Mouse (Mus musculus) left cerebral cortex, adult 2 months (tissue): Measurements from ENCODE around the gene Tmeff1. TPM values are rescaled to one million over a fixed set of nuclear protein-coding genes. Genes with fewer than 3 reads are reported as not detected.
A peak's percentile ranks its signal among the peaks of the same experiment; 100 is the strongest.
"Not testable (repeated sequence)": the region's sequence is repeated elsewhere in the genome, so short reads cannot be mapped to it uniquely, and the experiment has no call there.

Source experiments
- DNase-seq, 2 experiments: peaks; one replicate each; pipeline ENCODE4 v3.0.0; 2021 to 2022; ENCODE audit warnings: low spot score in 2 of 2, mixed read lengths in 1 of 2; ENCODE audit errors: extremely low spot score in 1 of 2
- H3K27ac ChIP-seq: fragments of 200-600 bp; 2 replicates; pipeline ENCODE4 v1.8.1; 2022
- H3K4me3 ChIP-seq: fragments of 200-600 bp; 2 replicates; pipeline ENCODE4 v1.8.1; 2022
- CTCF ChIP-seq: fragments of 200-600 bp; IDR thresholded peaks from 2 replicates; pipeline ENCODE4 v1.8.1; 2022; ENCODE audit warnings: antibody characterized with exemption, mild to moderate bottlenecking, moderate library complexity
- intact Hi-C: fragments of 180-260 bp; cut with DNase I; formaldehyde crosslinking; loops from one replicate; pipeline ENCODE4 v1.15.1; 2025
- total RNA-seq, 2 experiments: library from RNA; stranded (reverse); gene quantifications; 2 replicates each; pipeline ENCODE4 v1.2.3; 2021

The Tmeff1 gene
- total RNA-seq, 2 experiments from 2014 or later: 113 to 119 TPM

- Histone ChIP-seq H3K27ac (no peak overlapping the region), H3K4me3 (no peak overlapping the region)
- no peak for DNase-seq
- no peak for TF ChIP-seq CTCF
- intact Hi-C loops: no loop called here
Observed at GRCm38 (mm10) chr4:48664021-48664420, 79.0 kb downstream of the Tmeff1 start.

DNA sequence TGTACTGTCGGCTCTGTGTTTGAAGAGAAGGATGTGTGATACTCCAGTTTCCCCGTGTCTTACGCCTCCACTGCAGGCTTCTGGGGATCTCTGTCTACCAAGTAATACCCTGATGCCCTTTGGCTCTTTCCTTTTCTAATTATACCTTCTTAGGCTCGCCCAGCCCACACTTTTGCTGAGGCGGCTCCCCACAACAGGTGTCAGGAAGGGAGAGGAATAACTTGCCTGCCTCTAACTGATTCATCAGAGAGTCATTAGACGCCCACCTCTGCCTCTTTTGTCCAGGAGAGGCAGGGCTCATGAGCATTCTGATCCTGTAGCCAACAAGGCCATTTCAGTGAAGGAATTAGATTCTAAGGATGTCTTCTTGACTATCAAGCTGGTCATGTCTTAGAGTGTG, 82.3 kb downstream of the Tmeff1 start:
- intact Hi-C loops: no loop called here
- DNase-seq: no peak
- no peak overlapping the region for H3K27ac ChIP-seq
- no peak overlapping the region for H3K4me3 ChIP-seq
- no peak for TF ChIP-seq CTCF

DNA sequence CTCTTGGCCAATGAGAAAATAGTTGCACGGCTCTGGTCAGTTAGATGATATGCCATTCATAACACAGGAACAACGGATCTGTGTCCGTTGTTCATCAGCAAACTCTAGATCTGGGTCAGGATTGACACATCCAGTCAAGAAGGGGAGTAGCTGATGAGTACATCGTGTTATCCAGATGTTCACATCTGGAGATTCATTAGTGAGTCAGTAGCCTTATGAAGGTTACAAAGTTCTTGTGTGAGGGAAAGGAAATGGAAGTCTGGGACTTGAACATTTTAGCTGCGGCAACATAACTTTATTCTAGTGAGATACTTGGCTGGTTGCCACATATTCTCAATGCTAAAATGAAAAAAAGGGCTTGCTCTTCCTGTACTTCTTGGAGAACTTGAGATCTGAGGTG, 87.9 kb downstream of the Tmeff1 start:
- no peak for TF ChIP-seq CTCF
- Histone ChIP-seq H3K27ac (no peak overlapping the region), H3K4me3 (no peak overlapping the region)
- no peak for DNase-seq
- intact Hi-C loops: no loop called here

DNA sequence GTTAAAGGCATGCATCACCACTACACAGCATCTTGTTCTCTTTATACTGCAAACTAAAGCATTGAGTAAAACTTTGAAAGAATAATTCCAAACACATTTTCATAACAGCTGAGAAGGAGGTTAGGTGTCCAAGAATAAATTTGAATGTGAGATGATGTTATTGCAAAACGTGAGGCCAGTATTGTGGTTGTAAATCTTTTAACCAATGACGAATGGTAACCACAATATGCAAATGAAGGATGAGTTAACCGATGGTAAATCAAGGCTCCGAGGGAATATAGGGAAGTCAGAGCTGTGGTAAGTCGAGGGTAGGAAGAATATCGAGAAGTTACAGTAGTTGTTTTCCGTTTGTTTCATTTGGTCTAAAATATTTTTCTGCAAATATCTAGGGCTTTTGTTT, 89.4 kb downstream of the Tmeff1 start:
- TF ChIP-seq CTCF: no peak
- no peak overlapping the region for H3K4me3 ChIP-seq
- H3K27ac ChIP-seq: no peak overlapping the region
- intact Hi-C loops: no loop called here
- no peak for DNase-seq

GRCm38 (mm10) chr4:48676570-48677185, 91.7 kb downstream of the Tmeff1 start:
- intact Hi-C loops: no loop called here
- no peak for TF ChIP-seq CTCF
- H3K27ac ChIP-seq: no peak overlapping the region
- no peak overlapping the region for H3K4me3 ChIP-seq
- no peak for DNase-seq

DNA sequence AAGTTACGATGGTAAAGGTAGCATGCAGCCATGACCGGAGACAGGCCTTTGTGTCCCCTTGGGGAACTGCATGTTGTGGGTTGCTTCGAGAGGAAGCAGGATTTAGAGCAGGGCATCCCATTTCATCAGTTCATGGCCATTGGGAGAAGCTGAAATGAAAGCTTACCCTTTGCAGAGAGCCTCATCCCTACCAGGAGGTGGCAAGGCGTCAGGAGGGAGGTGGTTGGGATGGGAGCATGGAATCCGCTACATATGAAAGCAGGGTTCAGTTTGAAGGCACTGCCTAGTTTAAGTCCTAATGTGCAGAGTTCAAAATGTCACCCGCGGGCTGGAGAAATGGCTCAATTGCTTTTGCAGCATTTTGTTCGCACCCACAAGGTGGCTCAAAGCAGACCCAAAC, 92.3 kb downstream of the Tmeff1 start:
- no peak overlapping the region for H3K27ac ChIP-seq
- no peak for DNase-seq
- no peak overlapping the region for H3K4me3 ChIP-seq
- intact Hi-C loops: no loop called here
- no peak for TF ChIP-seq CTCF

DNA sequence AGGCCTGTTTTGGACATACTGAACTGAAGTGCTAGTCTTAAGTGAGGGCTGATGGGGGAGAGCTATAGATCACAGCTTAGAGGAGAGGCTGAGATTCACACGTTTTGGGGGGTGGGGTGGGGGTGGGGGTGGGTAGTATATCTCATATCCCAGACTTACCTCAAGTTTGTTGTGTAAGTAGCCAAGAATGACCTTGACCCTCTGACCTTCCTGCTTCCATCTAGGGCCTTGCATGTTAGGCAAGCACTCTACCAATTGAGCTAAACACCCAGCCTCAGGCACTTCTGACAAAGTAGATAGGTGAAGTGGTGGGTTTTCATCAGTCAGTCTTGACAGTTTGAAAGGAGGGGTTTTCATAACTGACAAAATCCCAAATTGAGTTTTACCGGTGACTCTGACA, 92.8 kb downstream of the Tmeff1 start:
- Histone ChIP-seq H3K4me3 (no peak overlapping the region), H3K27ac (no peak overlapping the region)
- TF ChIP-seq CTCF: no peak
- no peak for DNase-seq
- intact Hi-C loops: no loop called here

DNA sequence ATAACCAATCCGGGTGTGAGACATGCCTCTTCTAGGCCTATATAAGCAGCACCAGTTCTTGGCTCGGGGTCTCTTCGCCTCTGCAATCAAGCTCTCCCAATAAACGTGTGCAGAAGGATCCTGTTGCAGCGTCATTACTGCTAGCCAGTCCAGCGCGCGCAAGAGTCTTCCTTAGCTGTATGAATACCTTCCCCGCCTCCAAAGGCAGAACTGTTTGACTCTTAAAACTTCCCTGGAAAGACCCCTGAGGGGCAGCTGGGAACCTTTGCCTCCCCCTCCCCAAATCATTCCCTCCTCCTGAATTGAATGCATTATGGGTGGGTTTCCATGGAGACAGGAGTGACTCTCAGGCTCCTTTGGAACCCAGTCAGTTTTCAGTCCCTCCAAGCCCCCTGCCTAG, 93.8 kb downstream of the Tmeff1 start:
- DNase-seq: no peak
- no peak for TF ChIP-seq CTCF
- intact Hi-C loops: no loop called here
- Histone ChIP-seq H3K27ac (no peak overlapping the region), H3K4me3 (no peak overlapping the region)

DNA sequence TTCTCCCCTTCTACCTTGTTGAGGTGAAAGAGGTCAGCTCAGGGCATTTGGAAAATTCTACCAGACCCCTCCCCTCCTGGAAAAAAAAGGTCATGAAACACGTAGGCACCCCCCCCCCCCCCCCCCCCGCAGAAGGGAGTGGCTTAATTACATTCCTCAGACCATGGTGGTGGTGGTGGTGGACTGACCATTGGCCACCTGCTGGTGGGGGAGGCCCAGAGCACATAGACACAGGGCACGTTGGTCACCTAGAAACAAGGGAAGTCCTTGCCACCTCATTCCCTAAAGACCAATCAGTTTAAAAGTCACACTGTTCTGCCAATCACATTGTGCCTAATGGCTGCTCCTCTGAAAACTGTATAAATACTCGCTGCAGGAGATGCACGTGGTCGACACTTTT, 94.8 kb downstream of the Tmeff1 start:
- intact Hi-C loops: loop anchor here (2.0 kb wide), 2 partner anchors 95 to 207 kb away; partner anchors contain the start of genes Tex10 and Tmeff1
- not testable (repeated sequence) for H3K4me3 ChIP-seq, DNase-seq, H3K27ac ChIP-seq

GRCm38 (mm10) chr4:48680214-48680613, 95.2 kb downstream of the Tmeff1 start:
- Histone ChIP-seq H3K4me3 (peak overlapping the region; percentile 26; the same call in 1 of the 2 replicates), H3K27ac (no peak overlapping the region)
- no peak for DNase-seq
- intact Hi-C loops: loop anchor here (2.0 kb wide), 2 partner anchors 95 to 207 kb away; partner anchors contain the start of genes Tex10 and Tmeff1
- TF ChIP-seq CTCF: no peak

DNA sequence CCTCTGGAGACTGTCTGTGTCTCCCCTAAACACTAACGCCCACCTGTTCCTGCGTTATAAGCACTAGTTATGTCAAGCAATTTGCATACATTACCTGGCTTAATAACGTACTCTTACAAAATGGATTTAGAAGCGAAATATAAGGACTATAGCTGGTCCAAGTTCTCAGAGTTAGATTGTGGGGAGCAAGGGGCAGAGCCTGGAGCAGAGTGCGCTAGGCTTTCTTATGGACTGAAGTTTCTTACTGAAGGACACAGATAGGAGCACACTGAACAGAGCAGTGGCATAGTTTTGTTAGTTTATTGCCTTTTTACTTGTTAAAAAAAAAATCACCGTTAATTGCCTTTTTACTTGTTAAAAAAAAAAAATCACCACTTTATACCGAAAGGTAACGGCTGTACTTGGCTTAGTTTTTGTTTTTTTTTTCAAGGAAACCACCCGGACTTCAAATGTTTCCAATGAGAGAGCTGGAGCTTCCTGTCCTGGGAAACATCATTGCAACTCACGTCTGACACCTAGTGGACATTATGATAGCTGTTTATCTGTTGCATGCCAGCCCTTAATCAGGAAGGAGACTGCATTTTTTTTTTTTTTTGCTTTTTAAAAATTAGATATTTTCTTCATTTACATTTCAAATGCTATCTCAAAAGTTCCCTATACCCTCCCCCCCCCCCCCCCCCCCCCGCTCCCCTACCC, 95.8 kb downstream of the Tmeff1 start:
- DNase-seq: no peak
- peak overlapping the region; percentile 26 for H3K4me3 ChIP-seq

GRCm38 (mm10) chr4:48683126-48683525, 98.2 kb downstream of the Tmeff1 start:
- TF ChIP-seq CTCF: no peak
- Histone ChIP-seq H3K4me3 (peak overlapping the region; percentile 44), H3K27ac (peak overlapping the region; percentile 81)
- DNase-seq: no peak
- intact Hi-C loops: loop anchor here (2.0 kb wide), 1 partner anchor 142 kb away; no protein-coding TSS in a partner anchor

More for the DNA sequence above, 95.8 kb downstream of the Tmeff1 start:
- H3K27ac ChIP-seq: no peak overlapping the region
- intact Hi-C loops: loop anchor here (2.0 kb wide), 2 partner anchors 96 to 208 kb away; partner anchors contain the start of genes Tex10 and Tmeff1
- peak; percentile 69 for TF ChIP-seq CTCF

GRCm38 (mm10) chr4:48683633-48684209, 98.7 kb downstream of the Tmeff1 start:
- intact Hi-C loops: loop anchor here (2.0 kb wide), 1 partner anchor 143 kb away; no protein-coding TSS in a partner anchor
- H3K4me3 ChIP-seq: peak overlapping the region; percentile 44
- H3K27ac ChIP-seq: peak overlapping the region; percentile 81
- DNase-seq: not testable (repeated sequence)
